Mouse (Mus musculus): Measurements from ENCODE around the gene 1700016C15Rik.

Gene 1700016C15Rik

DNA sequence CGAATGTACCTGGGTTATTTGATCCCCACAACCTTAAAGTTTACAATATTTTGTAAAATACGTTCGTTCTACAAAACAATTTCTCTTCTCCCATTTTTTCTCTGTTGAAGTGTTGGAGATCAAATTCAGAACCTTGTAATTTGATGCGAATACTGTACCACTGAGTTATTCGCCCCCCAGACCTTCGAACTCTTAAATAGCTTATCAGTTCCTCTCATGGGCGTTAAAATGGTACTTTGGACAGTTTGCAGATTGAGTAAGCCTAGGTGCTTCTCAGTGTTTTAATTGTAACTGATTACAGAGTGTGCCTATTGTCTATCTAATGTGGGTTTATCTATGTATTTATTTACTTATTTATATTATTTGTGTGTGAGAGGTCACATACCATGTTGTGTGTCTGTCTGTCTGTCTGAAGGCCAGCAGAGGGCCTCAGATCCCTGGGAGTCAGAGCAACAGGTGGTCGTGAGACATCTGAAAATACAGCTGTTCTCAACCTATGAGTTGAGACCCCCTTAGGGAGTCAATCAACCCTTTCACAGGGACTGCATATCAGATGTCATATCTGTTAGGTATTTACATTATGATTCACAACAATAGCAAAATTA, 67.6 kb downstream of the 1700016C15Rik start:
- no peak for DNase-seq

All from right cerebral cortex, adult 18-20 months (tissue).